Mouse (Mus musculus) gastrocnemius, postnatal 36 days (tissue): Measurements from ENCODE around the gene Rpgr. TPM values are rescaled to one million over a fixed set of nuclear protein-coding genes. Genes with fewer than 3 reads are reported as not detected.

ENCODE experiments used
- DNase-seq, 2 experiments: peaks; one replicate each; pipeline ENCODE4 v3.0.0; 2022
- intact Hi-C: fragments of 180-260 bp; cut with DNase I; formaldehyde crosslinking; loops from one replicate; pipeline ENCODE4 v1.15.1; 2025
- long read RNA-seq, 2 experiments: library from polyadenylated mRNA; stranded (forward); transcript quantifications; one replicate each; pipeline ENCODE4 v2.0.0; 2021
- total RNA-seq, 2 experiments: library from RNA; stranded (reverse); gene quantifications; 2 replicates each; pipeline ENCODE4 v1.2.3; 2021

The Rpgr gene
- total RNA-seq, result 1 to 10 TPM; 1.1 to 1.7 TPM
- long read RNA-seq, experiment 1, result 0 reads
- long read RNA-seq, experiment 2, partial matches to known transcripts, result 0 of 1 reads
- long read RNA-seq, experiment 2, other reads (novel, unspliced or antisense), result 1 of 1 reads

- intact Hi-C loops, result no loop called here
- DNase-seq, result peak; percentile 90 to 91
Measured at GRCm38 (mm10) chrX:10216410-10216949, at the start of gene Rpgr. Gene Rpgr, minus strand, starts transcription at chrX:10216920.

- DNase-seq, result no peak
- intact Hi-C loops, result no loop called here
Measured at GRCm38 (mm10) chrX:10258260-10258659, 41.5 kb upstream of the Rpgr start.

- intact Hi-C loops, result no loop called here
- no peak for DNase-seq
Measured at GRCm38 (mm10) chrX:10257774-10258173, 41.1 kb upstream of the Rpgr start.

- no peak for DNase-seq
- intact Hi-C loops, result no loop called here
Measured at GRCm38 (mm10) chrX:10251852-10252504, 35.3 kb upstream of the Rpgr start, which contains the start of gene Otc. Gene Otc, plus strand, starts transcription at chrX:10252305.

- intact Hi-C loops, result no loop called here
- no peak for DNase-seq
Measured at GRCm38 (mm10) chrX:10251357-10251756, 34.6 kb upstream of the Rpgr start.

GRCm38 (mm10) chrX:10243916-10244315 lies 27.2 kb upstream of the Rpgr start:
- intact Hi-C loops, result no loop called here
- no peak for DNase-seq

GRCm38 (mm10) chrX:10239515-10239914 lies 22.8 kb upstream of the Rpgr start:
- no peak for DNase-seq
- intact Hi-C loops, result no loop called here

GRCm38 (mm10) chrX:10234617-10235016 lies 17.9 kb upstream of the Rpgr start:
- intact Hi-C loops, result no loop called here
- DNase-seq, result no peak

- intact Hi-C loops, result no loop called here
- DNase-seq, result no peak
Measured at GRCm38 (mm10) chrX:10233051-10233450, 16.3 kb upstream of the Rpgr start.

GRCm38 (mm10) chrX:10219281-10219680 lies 2.6 kb upstream of the Rpgr start:
- no peak for DNase-seq
- intact Hi-C loops, result no loop called here

GRCm38 (mm10) chrX:10215972-10216371 lies 748 bp downstream of the Rpgr start:
- DNase-seq, result peak in 1 of 2 experiments; percentile 5
- intact Hi-C loops, result no loop called here

GRCm38 (mm10) chrX:10205937-10206336 lies 10.8 kb downstream of the Rpgr start:
- intact Hi-C loops, result no loop called here

GRCm38 (mm10) chrX:10201289-10201688 lies 15.4 kb downstream of the Rpgr start:
- intact Hi-C loops, result no loop called here
- DNase-seq, result peak in 1 of 2 experiments; percentile 16

More at GRCm38 (mm10) chrX:10205937-10206336, 10.8 kb downstream of the Rpgr start:
- no peak for DNase-seq

- intact Hi-C loops, result no loop called here
- DNase-seq, result no peak
Measured at GRCm38 (mm10) chrX:10152390-10152789, 64.3 kb downstream of the Rpgr start.

- intact Hi-C loops, result no loop called here
- DNase-seq, result peak in 1 of 2 experiments; percentile 13
Measured at GRCm38 (mm10) chrX:10117065-10117719, 99.5 kb downstream of the Rpgr start, which contains the start of gene Srpx. Gene Srpx, minus strand, starts transcription at chrX:10117709.

- no peak for DNase-seq
- intact Hi-C loops, result no loop called here
Measured at GRCm38 (mm10) chrX:10115780-10116179, 100.9 kb downstream of the Rpgr start.

GRCm38 (mm10) chrX:10110736-10111135 lies 106.0 kb downstream of the Rpgr start:
- intact Hi-C loops, result no loop called here
- no peak for DNase-seq

- intact Hi-C loops, result no loop called here
- no peak for DNase-seq
Measured at GRCm38 (mm10) chrX:10108558-10108957, 108.2 kb downstream of the Rpgr start.

GRCm38 (mm10) chrX:10105475-10105874 lies 111.2 kb downstream of the Rpgr start:
- intact Hi-C loops, result no loop called here
- no peak for DNase-seq

GRCm38 (mm10) chrX:10102739-10103138 lies 114.0 kb downstream of the Rpgr start:
- DNase-seq, result no peak
- intact Hi-C loops, result no loop called here

- no peak for DNase-seq
- intact Hi-C loops, result no loop called here
Measured at GRCm38 (mm10) chrX:10095797-10096196, 120.9 kb downstream of the Rpgr start.

GRCm38 (mm10) chrX:10080385-10080784 lies 136.3 kb downstream of the Rpgr start:
- no peak for DNase-seq
- intact Hi-C loops, result no loop called here
